Mouse (Mus musculus): ENCODE data around the gene Thra.

The Thra gene

DNA sequence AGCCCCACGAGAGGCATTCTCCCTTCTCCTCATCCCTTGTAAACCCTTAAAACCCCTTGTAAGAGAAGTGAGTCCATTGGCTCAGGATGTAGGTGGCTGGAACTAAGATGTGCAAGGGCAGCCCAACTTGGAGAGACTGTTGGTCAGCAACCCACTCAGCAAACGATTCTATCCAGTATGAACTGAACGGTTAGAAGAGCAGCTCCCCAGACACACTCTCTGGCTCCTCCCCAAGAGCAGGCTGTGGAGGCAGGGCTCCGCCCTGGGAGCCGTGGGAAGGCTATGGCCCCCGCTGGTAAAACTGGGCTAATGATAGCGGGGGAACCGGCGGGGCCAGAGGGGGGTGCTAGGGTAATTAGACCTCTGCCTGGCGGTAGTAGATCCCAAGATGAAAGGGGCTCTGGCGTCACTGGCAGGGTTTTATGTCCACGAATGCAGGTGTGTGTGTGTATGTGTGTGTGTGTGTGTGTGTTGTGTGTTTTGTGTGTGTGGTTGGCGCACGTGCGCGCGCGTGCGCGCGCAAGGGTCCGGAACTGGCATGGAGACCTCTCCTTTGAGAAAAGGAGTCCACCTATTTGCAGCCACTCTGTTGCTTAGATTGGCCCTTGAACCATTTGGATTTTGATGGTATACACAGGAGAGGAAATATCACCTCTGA is at the start of gene Thra:
Gene Thra (plus strand): TSS at position 246 of the 658 bp plus-strand sequence.
- DNase-seq (ENCODE audit: low spot score): peak; percentile 76

DNA sequence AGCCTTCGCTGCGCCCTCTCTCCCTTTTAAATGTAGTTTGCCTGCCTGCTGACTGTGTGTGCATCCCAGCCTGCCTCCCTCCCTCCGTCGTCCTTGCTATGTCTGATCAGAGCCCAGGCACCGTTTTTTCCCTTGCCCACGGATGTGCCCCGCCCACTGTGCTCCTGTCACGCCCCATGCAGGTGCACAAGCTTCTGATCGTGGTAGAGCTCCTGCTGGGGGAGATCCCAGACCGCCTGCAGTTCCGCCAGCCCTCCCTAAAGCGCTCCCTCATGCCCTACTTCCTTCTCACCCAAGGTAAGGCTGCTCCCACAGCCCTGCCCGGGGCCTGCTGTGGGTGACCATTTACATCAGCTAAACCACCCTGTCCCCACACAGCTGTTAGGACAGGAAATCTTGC is 47.2 kb upstream of the Thra start:
- DNase-seq (ENCODE audit: low spot score): no peak

DNA sequence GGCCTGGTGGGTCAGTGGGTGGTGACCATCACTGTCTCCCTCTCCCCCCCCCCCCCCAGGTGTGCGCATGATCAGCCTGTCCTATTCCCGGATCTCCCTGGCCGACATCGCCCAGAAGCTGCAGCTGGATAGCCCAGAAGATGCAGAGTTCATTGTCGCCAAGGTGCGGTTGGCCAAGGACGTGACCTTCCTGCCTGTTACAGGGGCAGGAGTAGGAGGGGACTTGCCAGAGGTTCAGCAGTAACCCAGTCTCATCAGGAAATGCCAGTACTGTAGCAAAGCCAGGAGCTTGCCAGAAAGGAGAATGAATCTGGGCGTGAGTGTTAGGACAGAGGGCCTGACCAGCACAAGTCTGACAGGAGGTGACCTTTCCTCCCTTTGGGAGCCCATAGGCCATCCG is 46.7 kb upstream of the Thra start:
- no peak for DNase-seq (ENCODE audit: low spot score)

DNA sequence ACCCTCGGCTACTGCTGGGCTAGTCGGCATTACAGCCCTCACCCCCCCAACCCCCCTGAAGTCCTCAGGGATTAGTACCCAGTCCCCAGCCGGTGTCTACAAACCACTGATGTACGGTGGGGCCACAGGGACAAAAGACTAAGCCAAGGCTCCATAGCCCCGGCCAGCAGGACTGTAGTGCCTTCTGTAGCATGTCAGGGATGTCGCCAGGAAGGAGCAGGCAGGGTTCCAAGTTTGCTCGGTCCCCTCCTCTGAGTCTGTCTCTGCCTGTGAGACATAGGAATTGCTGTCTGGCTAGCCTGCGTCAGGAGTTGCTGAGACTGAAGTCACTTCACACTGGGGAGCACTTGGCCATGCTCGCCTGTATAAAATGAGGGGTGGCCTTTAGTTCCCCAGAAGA is 46.1 kb upstream of the Thra start:
- no peak for DNase-seq (ENCODE audit: low spot score)

DNA sequence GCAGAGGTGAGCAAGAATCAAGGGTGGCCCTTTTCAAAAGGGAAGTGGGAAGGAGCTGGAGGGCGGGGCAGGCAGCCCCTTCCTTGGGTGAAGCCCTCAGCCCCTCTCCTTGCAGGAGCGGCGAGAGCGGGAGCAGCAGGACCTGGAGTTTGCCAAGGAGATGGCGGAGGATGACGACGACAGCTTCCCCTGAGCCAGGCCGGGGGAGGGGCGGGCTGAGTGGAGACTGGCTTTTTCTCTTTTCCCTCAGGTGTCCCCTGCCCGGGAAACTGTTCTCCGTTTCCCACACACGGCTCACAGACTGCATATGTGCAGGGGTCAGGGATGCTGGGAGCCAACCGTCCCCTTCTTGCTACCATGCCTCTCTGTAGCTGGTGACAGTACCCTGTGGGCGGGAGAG is 45.0 kb upstream of the Thra start:
- no peak for DNase-seq (ENCODE audit: low spot score)

DNA sequence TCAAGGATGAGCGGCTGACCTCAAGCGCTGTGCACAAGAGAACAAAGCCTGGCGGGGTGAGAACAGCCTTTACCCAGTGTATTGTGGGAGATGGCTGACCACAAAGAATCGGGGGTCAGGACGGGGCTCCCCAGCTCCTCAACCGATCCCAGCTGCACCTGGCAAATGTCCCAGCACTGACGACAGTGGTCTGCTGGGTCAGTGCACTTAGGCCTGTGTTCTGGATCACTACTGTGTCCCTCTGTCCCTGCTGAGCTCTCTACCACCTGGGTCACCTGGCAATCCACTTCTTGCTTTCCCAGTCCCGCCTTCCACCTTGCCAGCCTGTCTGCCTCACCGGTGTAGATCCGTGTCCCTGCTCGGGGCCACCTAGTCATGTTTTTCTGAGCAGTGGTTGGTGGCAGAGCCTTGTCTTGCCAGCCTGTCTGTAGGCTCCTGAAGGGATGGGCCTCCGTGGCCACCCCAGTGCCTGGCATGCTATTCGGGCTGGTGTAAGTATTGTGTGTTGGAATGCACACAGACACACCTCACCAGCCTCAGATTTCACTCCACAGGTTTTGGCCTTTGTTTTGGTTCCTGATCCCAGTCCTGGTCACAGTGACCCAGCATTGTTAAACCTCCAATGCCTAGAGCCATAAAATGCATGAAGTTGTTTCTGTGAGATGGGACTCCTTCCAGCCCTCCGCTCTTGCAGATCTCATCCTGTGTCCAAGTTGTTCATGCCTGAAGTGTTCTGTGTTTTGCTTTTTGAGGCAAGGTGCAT is 43.8 kb upstream of the Thra start:
- no peak for DNase-seq (ENCODE audit: low spot score)

DNA sequence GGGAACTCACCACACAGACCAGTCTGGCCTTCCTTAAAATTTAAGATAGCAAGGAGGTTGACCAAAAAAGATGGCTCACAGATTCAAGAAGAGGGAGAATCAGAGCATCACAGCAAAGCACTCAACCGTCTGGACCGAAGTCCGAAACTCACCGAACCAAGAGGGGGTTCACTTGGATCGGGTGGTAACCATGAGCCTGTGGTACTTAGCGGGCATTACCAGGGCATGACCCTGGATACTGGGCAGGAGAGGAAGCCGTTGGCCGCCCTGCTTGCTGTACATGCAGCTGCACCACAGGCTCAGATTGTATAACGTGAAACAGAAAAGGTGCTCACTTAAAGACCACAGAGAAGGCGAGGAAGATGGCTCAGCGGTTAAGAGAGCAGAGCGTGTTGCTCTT is 43.2 kb upstream of the Thra start:
- DNase-seq (ENCODE audit: low spot score): no peak

DNA sequence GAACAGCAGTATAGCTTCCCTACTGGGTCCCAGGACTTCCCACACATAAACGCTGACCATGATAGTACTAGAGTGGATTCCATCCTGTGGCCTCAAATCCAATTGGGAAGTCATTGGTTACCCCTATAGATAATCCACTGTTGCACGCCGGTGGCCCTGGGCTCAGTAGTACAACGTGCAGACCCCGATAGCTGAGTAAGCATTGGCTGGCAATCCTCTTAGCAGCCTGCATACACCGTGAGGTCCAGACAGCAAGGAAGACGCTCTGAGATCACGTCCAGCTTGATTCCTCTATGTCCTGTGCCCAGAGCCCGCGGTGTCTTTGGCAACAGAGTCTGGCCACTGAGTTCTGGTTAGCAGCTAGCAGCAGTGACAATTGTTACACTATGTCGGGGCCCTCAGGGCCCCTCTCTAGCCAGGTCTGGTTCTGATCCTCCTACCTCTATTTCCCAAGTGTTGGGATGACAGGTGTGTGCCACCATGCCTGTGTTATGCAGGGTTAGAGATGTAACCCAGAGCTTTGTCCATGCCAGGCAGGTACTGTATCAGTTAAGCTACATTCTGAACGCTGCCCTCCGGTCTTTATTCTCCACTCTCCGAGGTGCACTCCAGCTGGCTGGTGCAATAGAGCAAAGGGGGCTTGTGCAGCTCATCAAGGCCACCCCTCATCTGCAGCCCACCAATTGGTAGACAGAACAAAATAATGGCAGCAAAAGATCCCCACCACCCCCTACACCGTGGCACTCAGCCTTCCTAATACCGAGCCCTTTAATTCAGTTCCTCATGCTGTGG is 41.4 kb upstream of the Thra start:
- no peak for DNase-seq (ENCODE audit: low spot score)

DNA sequence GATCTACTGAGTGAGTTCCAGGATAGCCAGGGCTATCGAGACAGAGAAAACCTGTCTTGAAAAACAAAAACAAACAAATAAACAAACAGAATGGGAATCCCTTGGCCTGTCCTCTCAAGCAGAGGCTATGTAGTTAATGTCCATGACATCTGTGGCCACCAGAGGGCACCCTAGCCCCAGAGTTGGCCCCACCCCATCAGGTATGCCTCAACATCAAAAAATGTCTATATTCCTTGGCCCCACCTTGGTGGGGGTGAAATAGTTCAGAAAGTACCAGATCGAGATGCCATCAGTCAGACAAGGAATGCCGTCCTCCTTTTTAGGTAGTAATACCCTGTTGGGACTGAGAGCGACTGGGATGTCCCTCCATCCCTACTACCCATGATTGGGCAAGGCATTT is 40.5 kb upstream of the Thra start:
- DNase-seq (ENCODE audit: low spot score): peak; percentile 72

DNA sequence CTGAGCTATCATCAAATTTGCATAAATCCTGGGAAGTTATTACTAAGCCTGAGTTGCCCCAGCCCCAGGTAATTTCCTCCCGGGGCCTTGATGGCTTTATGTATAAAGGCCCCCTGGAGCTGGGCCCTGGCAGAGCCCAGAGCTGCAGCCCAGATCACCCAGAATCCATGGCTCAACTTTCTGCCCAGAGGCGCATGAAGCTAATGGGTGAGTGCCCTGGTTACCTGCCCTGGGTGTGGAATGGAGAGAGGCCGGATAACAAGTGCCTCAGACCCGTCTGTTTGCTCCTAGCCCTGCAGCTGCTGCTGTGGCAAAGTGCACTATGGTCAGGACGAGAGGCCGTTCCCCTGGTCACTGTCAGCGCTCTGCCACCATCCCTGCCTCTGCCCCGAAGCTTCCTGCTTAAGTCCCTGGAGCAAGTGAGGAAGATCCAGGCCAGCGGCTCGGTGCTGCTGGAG is 39.2 kb upstream of the Thra start, which contains the start of gene Csf3:
Gene Csf3 (plus strand): TSS at position 51 of the 458 bp plus-strand sequence.
- DNase-seq (ENCODE audit: low spot score): no peak

DNA sequence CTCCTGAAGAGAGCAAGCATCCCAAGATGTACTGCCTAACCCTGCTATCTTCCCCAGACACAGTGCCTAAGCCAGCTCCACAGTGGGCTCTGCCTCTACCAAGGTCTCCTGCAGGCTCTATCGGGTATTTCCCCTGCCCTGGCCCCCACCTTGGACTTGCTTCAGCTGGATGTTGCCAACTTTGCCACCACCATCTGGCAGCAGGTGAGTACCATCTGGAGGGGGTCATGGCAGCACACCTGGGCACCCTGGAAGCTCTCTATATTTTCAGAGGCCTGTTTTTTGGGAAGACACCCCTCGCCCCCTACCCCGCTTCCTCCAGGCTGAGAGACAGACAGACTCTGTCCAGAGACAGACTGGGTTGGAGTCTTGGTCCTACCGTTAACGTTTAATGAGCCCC is 38.1 kb upstream of the Thra start:
- DNase-seq (ENCODE audit: low spot score): no peak

DNA sequence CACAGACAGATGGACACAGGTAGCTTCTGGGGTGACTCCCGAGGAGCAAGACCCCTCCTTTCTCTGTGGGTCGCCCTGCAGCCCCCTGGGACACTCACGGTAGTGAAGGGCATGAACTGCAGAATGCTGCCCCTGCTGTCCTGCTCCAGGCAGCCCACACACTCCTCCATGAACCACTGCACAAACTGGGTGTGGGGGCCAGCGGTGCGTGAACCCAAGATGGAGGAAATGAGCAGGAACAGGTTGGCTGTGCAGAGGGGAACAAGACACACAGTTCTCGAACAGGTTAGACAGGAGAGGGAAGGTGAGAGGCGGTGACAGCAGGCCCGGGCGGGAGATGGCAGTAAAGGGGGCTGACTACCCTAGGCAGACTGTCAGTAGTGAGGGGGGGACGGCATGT is 35.4 kb upstream of the Thra start:
- DNase-seq (ENCODE audit: low spot score): no peak

DNA sequence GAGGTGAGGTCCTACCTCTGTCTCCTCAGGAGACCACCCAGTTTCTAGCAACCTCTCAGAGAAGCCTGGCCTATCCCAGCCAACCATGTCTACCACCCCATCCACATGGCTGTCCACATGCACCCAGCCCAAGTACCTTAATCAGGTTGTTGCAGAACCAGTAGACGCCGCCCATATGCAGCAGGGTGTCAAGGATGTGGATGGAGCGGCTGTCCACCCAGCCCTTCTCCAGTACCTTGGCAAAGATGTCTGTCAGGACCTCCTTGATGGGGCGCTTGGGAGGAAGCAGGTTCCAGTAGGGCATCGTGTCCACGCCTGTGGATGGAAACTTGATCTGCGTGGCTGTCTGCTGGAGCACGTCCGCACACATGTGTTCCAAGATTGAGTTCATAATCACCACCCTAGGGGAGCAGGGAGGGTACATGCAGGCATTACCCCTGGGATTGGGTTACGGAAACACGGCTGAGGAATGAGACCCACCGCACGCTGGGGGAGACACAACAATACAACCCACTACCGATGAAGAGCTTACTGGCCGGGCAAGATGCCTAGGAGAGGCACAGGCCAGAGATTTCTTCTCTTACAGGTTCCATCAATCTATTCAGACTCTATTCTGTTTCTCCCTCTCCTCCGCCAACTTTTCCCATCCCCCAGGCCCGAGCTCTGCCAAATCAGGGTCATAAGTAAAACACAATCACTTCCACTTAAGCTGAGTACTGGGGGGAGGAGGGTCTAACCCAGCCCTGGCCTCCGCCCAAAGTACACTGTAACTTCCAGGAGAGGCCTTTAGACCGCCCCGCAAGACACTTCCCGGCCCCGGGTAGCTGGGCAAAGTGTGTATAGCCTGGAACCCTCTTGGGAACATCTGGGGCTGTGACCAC is 32.8 kb upstream of the Thra start:
- DNase-seq (ENCODE audit: low spot score): no peak

DNA sequence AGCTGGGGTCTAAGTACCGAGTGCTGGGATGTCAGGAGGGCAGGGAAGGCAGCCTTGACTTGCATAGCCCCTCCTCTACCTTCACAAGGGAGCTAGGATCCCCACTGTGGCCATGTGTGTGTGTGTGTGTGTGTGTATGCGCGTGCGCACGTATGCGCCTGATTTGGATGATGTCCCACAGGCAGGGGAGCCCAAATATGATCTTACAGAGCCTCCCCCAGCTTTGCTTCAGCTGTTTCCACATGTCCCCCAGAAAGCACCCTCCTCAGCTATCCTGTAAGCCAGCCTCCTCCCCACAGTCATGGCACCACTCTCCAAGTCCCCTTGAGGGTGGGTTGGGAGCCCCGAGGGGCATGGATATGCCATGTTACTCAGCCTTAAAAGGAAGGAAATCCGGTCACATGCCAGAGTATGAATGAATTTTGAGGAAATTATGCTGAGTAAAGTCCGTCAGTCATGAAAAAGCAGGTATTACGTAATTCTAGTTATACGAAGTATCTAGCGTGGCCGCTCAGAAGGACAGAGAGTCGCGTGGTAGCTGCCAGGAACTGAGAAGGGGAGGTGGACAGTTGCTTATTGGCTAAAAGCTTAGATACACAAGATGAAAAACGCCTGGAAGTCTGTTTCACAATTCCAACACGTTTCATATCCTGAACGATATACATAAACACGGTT is 32.0 kb upstream of the Thra start:
- DNase-seq (ENCODE audit: low spot score): no peak

DNA sequence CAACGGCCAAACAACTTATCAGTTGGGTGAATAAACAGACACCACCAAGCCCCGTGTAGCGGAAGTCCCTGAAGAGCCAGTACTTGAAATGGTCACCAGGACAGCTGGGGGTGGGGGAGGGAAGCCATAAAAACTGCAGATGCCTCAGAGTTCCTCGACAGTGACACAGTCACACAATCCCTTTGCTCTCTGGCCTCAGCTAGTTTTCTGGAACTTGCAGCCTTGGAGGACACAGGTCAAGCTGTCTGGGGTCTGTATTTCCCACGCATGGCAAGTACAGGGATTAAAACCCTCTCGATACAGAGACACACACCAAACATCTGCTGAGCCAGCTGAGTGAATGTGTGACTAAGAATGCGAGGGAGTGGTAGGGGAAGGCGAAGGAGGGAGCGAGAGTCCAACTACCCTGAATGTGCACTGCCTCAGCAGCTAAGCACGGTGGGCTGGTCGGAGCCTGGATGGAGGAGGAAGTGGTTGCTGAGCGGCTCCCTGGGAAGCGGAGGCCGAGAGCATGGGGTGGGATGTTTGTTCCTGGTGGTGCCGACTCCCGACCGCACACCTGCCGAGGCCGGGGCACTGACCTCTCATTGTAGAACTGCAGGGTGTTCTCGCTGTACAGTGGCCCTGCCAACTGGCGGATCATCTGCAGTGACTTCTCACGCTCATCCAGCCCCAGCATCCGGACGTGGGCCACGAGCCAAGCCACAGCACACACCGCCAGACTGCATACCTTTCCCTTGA is 31.3 kb upstream of the Thra start:
- DNase-seq (ENCODE audit: low spot score): no peak

DNA sequence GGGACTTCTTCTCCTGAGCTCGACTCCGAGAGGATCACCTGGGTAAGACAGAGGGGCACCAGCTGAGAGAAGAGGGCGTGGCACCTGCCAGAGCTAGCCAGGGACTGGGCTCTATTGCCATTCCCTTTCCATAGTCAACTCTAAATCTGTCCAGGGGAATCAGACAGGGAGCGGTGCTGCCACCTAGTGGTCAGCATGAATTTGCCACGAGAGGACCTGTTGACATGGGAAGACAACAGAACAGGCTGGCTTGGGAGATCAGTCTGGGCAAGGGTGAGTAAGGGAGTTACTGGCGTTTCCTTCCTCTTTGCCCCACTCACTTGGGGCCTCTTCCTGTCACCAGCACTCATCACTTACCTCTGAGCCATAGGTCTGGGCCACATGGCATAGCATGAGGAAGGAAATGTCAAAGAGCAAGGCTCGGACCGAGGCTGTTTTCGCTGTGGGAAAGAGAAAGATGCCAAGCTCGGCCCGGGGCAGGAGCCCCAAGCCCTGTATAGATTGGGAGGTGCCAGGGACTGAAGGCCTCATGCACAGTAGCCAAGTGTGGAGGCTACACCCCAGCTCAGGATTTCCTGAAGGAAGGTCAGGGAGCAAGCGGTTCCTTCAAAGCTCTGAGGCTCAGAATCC is 29.9 kb upstream of the Thra start:
- DNase-seq (ENCODE audit: low spot score): peak; percentile 91

DNA sequence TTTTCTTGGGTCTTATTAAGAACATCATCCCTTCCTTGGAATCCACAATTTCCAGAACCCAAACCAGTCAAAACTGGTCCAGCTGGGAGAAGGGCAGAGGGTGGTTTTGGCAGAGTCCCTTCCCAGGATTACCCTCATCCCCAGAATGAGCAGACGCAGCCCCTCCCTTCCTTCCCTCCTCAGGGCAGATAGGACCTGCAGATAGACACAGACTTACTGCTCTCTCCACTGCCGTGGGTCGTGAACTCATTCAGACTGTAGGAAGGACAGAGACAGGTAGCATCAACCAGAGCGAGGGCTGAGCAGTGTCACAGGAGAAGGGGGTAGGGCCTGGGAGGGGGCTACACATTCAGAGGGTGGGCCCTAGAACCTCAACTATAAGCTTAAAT is 29.4 kb upstream of the Thra start:
- DNase-seq (ENCODE audit: low spot score): no peak

DNA sequence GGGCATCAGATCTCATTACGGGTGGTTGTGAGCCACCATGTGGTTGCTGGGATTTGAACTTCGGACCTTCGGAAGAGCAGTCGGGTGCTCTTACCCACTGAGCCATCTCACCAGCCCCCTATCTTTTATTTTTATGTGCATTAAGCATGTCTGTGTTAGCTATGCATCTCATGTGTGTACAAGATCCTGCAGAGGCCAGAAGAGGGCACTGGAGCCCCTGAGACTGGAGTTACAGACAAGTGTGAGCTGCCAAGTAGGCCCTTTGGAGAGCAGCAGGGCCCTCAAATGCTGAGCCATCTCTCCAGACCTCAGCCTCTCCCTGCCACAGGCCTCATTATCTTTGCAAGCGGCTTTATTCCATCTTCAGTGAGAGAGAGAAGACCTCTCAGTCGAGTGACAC is 28.4 kb upstream of the Thra start:
- DNase-seq (ENCODE audit: low spot score): peak; percentile 19

DNA sequence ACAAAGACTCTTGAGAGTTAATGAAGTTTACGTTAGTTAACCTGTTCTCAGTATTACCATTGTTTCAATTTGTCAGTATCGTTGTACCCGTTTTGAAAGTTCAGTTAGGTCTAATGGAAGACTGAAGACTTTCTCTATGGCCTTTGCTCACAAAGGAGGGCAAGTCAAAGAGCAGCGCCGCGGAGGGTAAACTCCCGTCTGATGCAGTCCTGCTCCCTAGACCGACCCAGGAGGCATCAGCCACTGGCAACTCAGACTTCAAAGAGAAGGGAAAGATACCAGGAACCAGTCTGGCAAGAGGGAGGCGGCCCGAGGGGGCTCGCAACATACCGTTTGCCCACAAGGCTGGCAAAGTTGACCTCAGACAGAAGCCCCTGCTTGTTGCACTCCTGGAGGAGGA is 26.7 kb upstream of the Thra start:
- DNase-seq (ENCODE audit: low spot score): no peak

DNA sequence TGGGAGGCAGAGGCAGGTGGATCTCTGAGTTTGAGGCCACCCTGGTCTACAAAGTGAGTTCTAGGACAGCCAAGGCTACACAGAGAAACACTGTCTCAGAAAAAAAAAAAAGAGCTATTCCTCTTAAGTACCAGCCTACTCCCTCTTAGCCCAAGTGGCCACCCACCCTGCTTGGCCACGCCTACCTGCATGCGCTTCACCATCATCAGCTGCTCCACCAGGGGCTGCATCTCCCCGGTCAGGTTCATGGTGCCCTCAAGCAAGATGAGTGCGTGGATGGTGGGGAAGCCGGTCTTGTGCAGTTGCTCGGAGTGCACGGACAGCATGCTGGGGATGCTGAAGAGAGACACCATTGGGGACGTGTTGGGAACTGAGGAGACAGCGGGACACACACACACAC is 24.5 kb upstream of the Thra start:
- DNase-seq (ENCODE audit: low spot score): no peak

Data from embryo, embryonic 10.5 days (tissue).